Mouse (Mus musculus) lung, embryonic 16.5 days (tissue): ENCODE measurements at regions not wholly inside any gene's neighbourhood (a gene's known extent, or its start where the extent isn't known, plus 50 kb on each side); places are given as distances from the start of the nearest gene placed in this dataset.

ENCODE experiments used
- ATAC-seq: fragments of 200-750 bp; cut with Nextera tagmentation; 2 replicates; pipeline ENCODE4 v1.8.0; 2017; ENCODE audit warnings: low read depth, mild to moderate bottlenecking, moderate library complexity
- H3K27ac ChIP-seq: fragments of 300-500 bp; sonication (generic); 2 replicates; pipeline ENCODE4 v1.5.1; 2014; ENCODE audit warnings: mild to moderate bottlenecking, control low read depth, low read length
- H3K27me3 ChIP-seq: fragments of 300-500 bp; sonication (generic); 2 replicates; pipeline ENCODE4 v1.6.1; 2014; ENCODE audit warnings: low read depth, low read length, mixed read lengths; ENCODE audit not compliant: control insufficient read depth, insufficient read depth
- H3K36me3 ChIP-seq: fragments of 300-500 bp; sonication (generic); 2 replicates; pipeline ENCODE4 v1.6.1; 2014; ENCODE audit warnings: low read length; ENCODE audit not compliant: control insufficient read depth, insufficient read depth
- H3K4me1 ChIP-seq: fragments of 300-500 bp; sonication (generic); replicated peaks from 2 replicates; pipeline ENCODE4 v1.6.1; 2014; ENCODE audit warnings: low read length, mixed read lengths; ENCODE audit not compliant: control insufficient read depth, insufficient read depth
- H3K4me2 ChIP-seq: fragments of 300-500 bp; sonication (generic); 2 replicates; pipeline ENCODE4 v1.6.1; 2014; ENCODE audit warnings: low read depth, low read length, control low read depth
- H3K4me3 ChIP-seq: fragments of 300-500 bp; sonication (generic); 2 replicates; pipeline ENCODE4 v1.5.1; 2014; ENCODE audit warnings: mild to moderate bottlenecking, low read length, control low read depth
- H3K9ac ChIP-seq: fragments of 300-500 bp; sonication (generic); 2 replicates; pipeline ENCODE4 v1.6.1; 2014; ENCODE audit warnings: low read length, control low read depth
- H3K9me3 ChIP-seq: fragments of 300-500 bp; sonication (generic); 2 replicates; pipeline ENCODE4 v1.6.1; 2016; ENCODE audit warnings: low read length; ENCODE audit not compliant: control insufficient read depth
- WGBS: fragments of 180-500 bp; shearing (Covaris S2); extraction: QIAGEN DNeasy Blood & Tissue Kit; methylation state at CpG from one replicate; pipeline ENCODE4 v1.1.7; 2014; 5-methylcytosine and 5-hydroxymethylcytosine counted together

- H3K36me3 ChIP-seq: no peaks in the 10 kb centered on the region
- ATAC-seq: no peak
- no peaks in the 10 kb centered on the region for H3K27me3 ChIP-seq
- H3K27ac ChIP-seq: no peak overlapping the region
- no peak overlapping the region for H3K4me2 ChIP-seq
- H3K9me3 ChIP-seq: no peaks in the 10 kb centered on the region
- H3K9ac ChIP-seq: no peak overlapping the region
- H3K4me3 ChIP-seq: no peak overlapping the region
- no peaks in the 10 kb centered on the region for H3K4me1 ChIP-seq
Observed at GRCm38 (mm10) chr1:73495971-73496749, 480.5 kb upstream of the Tnp1 start.

GRCm38 (mm10) chr1:73481956-73482355 lies 466.2 kb upstream of the Tnp1 start:
- no peak for ATAC-seq
- WGBS: 70% methylated on average over 2 of the region's 2 CpGs
- no peaks in the 10 kb centered on the region for H3K27me3 ChIP-seq
- H3K9ac ChIP-seq: no peak overlapping the region
- H3K4me3 ChIP-seq: no peak overlapping the region
- no peaks in the 10 kb centered on the region for H3K9me3 ChIP-seq
- no peaks in the 10 kb centered on the region for H3K36me3 ChIP-seq
- H3K27ac ChIP-seq: no peak overlapping the region
- no peak overlapping the region for H3K4me2 ChIP-seq
- H3K4me1 ChIP-seq: no peaks in the 10 kb centered on the region

- H3K36me3 ChIP-seq: no peaks in the 10 kb centered on the region
- H3K9me3 ChIP-seq: no peaks in the 10 kb centered on the region
- H3K27ac ChIP-seq: peak overlapping the region; percentile 58
- peak; percentile 79 for ATAC-seq
- H3K27me3 ChIP-seq: no peaks in the 10 kb centered on the region
- H3K4me3 ChIP-seq: no peak overlapping the region
- WGBS: 34% methylated on average over 4 of the region's 4 CpGs
- no peak overlapping the region for H3K4me2 ChIP-seq
- H3K9ac ChIP-seq: no peak overlapping the region
- no peaks in the 10 kb centered on the region for H3K4me1 ChIP-seq
Observed at GRCm38 (mm10) chr1:73479349-73479920, 463.7 kb upstream of the Tnp1 start.

GRCm38 (mm10) chr1:73460598-73460997 lies 444.9 kb upstream of the Tnp1 start:
- no peaks in the 10 kb centered on the region for H3K36me3 ChIP-seq
- ATAC-seq: no peak
- H3K9me3 ChIP-seq: no peaks in the 10 kb centered on the region
- H3K4me1 ChIP-seq: no peaks in the 10 kb centered on the region
- no peak overlapping the region for H3K4me3 ChIP-seq
- H3K27ac ChIP-seq: no peak overlapping the region
- 76% methylated on average over 3 of the region's 3 CpGs for WGBS
- no peak overlapping the region for H3K4me2 ChIP-seq
- H3K9ac ChIP-seq: no peak overlapping the region
- H3K27me3 ChIP-seq: no peaks in the 10 kb centered on the region

GRCm38 (mm10) chr1:73459754-73460534 lies 444.2 kb upstream of the Tnp1 start:
- Histone ChIP-seq H3K27me3 (no peaks in the 10 kb centered on the region), H3K4me3 (no peak overlapping the region), H3K36me3 (no peaks in the 10 kb centered on the region), H3K9me3 (no peaks in the 10 kb centered on the region), H3K9ac (no peak overlapping the region), H3K4me2 (no peak overlapping the region), H3K4me1 (no peaks in the 10 kb centered on the region), H3K27ac (no peak overlapping the region)
- WGBS: 78% methylated on average over 13 of the region's 13 CpGs
- no peak for ATAC-seq

- H3K27ac ChIP-seq: no peak overlapping the region
- H3K9me3 ChIP-seq: no peaks in the 10 kb centered on the region
- H3K4me1 ChIP-seq: no peaks in the 10 kb centered on the region
- no peak overlapping the region for H3K9ac ChIP-seq
- no peak overlapping the region for H3K4me3 ChIP-seq
- no peak for ATAC-seq
- no peaks in the 10 kb centered on the region for H3K36me3 ChIP-seq
- 88% methylated on average over 2 of the region's 2 CpGs for WGBS
- H3K4me2 ChIP-seq: no peak overlapping the region
- H3K27me3 ChIP-seq: no peaks in the 10 kb centered on the region
Observed at GRCm38 (mm10) chr1:73457261-73457660, 441.6 kb upstream of the Tnp1 start.

- H3K36me3 ChIP-seq: no peaks in the 10 kb centered on the region
- H3K4me2 ChIP-seq: no peak overlapping the region
- H3K9me3 ChIP-seq: no peaks in the 10 kb centered on the region
- no peaks in the 10 kb centered on the region for H3K4me1 ChIP-seq
- no peak overlapping the region for H3K27ac ChIP-seq
- 49% methylated on average over 8 of the region's 8 CpGs for WGBS
- no peaks in the 10 kb centered on the region for H3K27me3 ChIP-seq
- H3K9ac ChIP-seq: no peak overlapping the region
- no peak overlapping the region for H3K4me3 ChIP-seq
- ATAC-seq: no peak
Observed at GRCm38 (mm10) chr1:73456359-73457062, 440.8 kb upstream of the Tnp1 start.

GRCm38 (mm10) chr1:73444216-73444890 lies 428.6 kb upstream of the Tnp1 start:
- 34% methylated on average over 6 of the region's 6 CpGs for WGBS
- no peak for ATAC-seq
- H3K4me3 ChIP-seq: no peak overlapping the region
- H3K36me3 ChIP-seq: no peaks in the 10 kb centered on the region
- no peaks in the 10 kb centered on the region for H3K9me3 ChIP-seq
- H3K27me3 ChIP-seq: no peaks in the 10 kb centered on the region
- no peaks in the 10 kb centered on the region for H3K4me1 ChIP-seq
- 0 out of 2 replicates have a peak overlapping the region, but pooled peaks have one; percentile 1 for H3K27ac ChIP-seq
- no peak overlapping the region for H3K4me2 ChIP-seq
- H3K9ac ChIP-seq: no peak overlapping the region
